Mouse (Mus musculus): ENCODE measurements around the gene Polr2f. TPM values are rescaled to one million over a fixed set of nuclear protein-coding genes. Genes with fewer than 3 reads are reported as not detected.

Gene Polr2f
- total RNA-seq, 2 experiments from 2014 or later: 100 to 103 TPM

DNA sequence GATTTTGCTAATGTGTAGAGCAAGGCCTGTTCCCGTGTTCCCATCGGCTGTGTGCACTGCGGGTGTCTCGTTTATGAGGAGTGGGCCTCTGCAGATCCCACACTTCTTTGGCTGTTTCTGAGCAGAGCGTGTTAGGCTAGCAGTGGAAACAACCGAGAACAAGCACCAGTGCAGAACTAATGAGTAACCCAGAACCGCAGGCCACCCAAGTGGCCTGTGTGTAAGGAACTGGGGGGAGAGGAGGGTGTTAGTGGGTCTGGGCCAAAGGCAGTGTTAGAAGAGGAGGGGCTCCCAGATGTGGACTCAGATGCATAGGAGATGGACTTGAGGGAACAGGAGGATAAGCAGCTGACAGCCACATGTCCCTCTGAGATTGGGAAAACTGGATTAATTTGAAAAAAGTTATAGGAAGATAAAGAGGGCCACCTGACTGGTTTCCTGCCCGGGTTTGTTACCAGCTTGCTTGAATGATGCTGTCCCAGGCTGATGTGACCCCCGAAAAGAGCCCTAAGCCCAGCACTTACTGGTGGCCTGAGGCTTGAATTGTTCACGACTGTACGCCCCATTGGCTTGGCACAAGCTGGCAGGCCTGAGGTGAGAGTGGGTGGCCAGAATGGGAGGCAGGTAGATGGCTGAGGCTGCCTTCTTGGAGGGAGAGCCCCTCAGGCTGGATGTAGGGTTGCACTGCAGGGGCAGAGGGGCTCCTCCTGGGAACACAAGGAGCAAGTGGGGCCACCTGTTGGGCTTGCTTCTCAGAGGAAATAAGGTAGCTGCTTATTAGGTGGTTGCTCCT lies 4.8 kb upstream of the Polr2f start:
- no peak for TF ChIP-seq CTCF (IDR thresholded peaks at IDR 0.05)
- DNase-seq (ENCODE audit: extremely low spot score in 1 of 2, low spot score in 2 of 2): no peak
- H3K4me3 ChIP-seq: no peak overlapping the region
- intact Hi-C loops (cut with DNase I): no loop called here
- H3K27ac ChIP-seq: no peak overlapping the region

DNA sequence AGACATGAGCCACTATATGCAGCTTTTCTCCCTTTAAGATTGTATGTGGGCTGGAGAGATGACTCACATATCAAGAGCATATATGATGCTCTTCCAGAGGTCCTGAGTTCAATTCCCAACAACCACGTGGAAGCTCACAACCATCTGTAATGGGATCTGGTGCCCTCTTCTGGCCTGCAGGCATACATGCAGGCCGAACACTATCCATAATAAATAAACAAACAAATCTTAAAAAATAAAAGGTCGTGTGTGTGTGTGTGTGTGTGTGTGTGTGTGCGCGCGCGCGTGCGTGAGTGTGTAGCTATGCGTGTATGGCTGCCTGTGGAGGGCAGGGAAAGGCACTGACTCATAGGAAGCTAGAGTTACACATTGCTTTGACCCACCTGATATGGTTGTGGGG lies 1.2 kb upstream of the Polr2f start:
- no peak overlapping the region for H3K27ac ChIP-seq
- DNase-seq (ENCODE audit: extremely low spot score in 1 of 2, low spot score in 2 of 2): no peak
- intact Hi-C loops (cut with DNase I): no loop called here
- H3K4me3 ChIP-seq: no peak overlapping the region
- TF ChIP-seq CTCF (IDR thresholded peaks at IDR 0.05): peak; percentile 49

DNA sequence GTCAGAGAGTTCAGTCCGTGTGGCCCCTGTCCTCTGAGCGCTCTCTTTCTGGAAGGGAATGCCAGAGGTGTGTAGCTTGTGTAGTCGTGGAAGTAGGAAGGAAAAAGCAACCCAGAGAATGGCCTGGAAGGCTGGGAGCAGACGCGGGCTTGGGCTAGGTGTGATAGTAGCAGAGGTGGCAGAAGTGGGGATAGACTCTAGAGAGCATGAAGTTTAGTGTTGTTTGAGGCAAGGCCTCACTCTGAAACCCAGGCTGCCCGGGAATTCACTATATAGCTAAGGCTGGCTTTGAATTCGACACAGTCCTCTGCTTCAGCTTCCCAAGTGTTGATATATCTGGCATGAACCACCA lies 733 bp downstream of the Polr2f start:
- H3K27ac ChIP-seq: peak overlapping the region; percentile 76
- peak overlapping the region; percentile 92 for H3K4me3 ChIP-seq
- intact Hi-C loops (cut with DNase I): no loop called here
- no peak for TF ChIP-seq CTCF (IDR thresholded peaks at IDR 0.05)
- no peak for DNase-seq (ENCODE audit: extremely low spot score in 1 of 2, low spot score in 2 of 2)

GRCm38 (mm10) chr15:79143316-79143715 lies 2.5 kb downstream of the Polr2f start:
- no peak overlapping the region for H3K27ac ChIP-seq
- no peak for TF ChIP-seq CTCF (IDR thresholded peaks at IDR 0.05)
- DNase-seq (ENCODE audit: extremely low spot score in 1 of 2, low spot score in 2 of 2): no peak
- no peak overlapping the region for H3K4me3 ChIP-seq
- intact Hi-C loops (cut with DNase I): no loop called here

DNA sequence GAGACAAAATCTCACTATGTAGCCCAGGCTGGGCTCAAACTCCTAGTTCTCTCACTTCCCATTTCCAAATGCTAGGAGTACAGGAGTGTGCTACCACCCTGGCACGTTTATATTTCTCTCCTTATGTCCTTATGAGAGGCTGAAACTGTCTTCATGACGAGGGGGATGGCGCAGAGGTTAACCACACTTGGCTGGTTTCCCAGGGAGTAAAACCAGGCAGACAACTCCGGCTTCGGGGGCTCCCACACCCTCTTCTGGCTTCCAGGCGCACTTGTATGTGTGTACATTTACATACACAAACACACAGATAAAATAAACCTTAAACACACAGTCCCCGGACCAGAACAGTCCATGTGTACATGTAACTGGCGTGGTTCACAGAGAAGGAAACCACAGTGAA lies 3.2 kb downstream of the Polr2f start:
- Histone ChIP-seq H3K27ac (no peak overlapping the region), H3K4me3 (no peak overlapping the region)
- intact Hi-C loops (cut with DNase I): no loop called here
- DNase-seq (ENCODE audit: extremely low spot score in 1 of 2, low spot score in 2 of 2): no peak
- no peak for TF ChIP-seq CTCF (IDR thresholded peaks at IDR 0.05)

- intact Hi-C loops (cut with DNase I): no loop called here
- TF ChIP-seq CTCF (IDR thresholded peaks at IDR 0.05): no peak
- DNase-seq (ENCODE audit: extremely low spot score in 1 of 2, low spot score in 2 of 2): no peak
- H3K4me3 ChIP-seq: no peak overlapping the region
- H3K27ac ChIP-seq: no peak overlapping the region
These were observed 4.7 kb downstream of the Polr2f start for GRCm38 (mm10) chr15:79145522-79145921.

DNA sequence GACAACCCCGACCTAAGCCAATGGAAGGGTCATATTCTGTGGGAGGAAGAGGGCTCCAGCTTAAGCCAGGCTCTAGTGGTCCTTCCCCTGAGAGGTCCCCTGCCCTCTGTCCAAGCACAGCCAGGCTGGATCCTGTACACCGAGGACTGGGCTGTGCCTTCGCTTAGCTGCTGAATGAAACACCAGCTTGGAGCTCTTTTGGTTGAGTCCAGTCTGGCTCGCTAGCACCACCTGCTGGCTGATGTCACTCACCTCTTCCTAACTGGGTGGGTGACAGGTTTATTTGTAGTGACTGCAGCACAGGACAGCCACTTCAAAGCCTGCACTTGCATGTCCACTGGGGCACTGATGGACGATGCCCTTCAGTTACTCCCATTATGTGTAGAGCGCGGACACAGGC lies 7.7 kb downstream of the Polr2f start:
- H3K27ac ChIP-seq: no peak overlapping the region
- intact Hi-C loops (cut with DNase I): loop anchor here (2.0 kb wide), 1 partner anchor 54 kb away; no protein-coding TSS in a partner anchor
- no peak overlapping the region for H3K4me3 ChIP-seq
- peak; percentile 71 to 78 for DNase-seq (ENCODE audit: extremely low spot score in 1 of 2, low spot score in 2 of 2)
- peak; percentile 89 for TF ChIP-seq CTCF (IDR thresholded peaks at IDR 0.05)

- no peak for DNase-seq (ENCODE audit: extremely low spot score in 1 of 2, low spot score in 2 of 2)
- intact Hi-C loops (cut with DNase I): no loop called here
- H3K4me3 ChIP-seq: no peak overlapping the region
These were observed 11.1 kb downstream of the Polr2f start for GRCm38 (mm10) chr15:79151881-79152280.

GRCm38 (mm10) chr15:79152709-79153108 lies 11.9 kb downstream of the Polr2f start:
- TF ChIP-seq CTCF (IDR thresholded peaks at IDR 0.05): no peak
- H3K4me3 ChIP-seq: no peak overlapping the region
- H3K27ac ChIP-seq: peak overlapping the region; percentile 61
- DNase-seq (ENCODE audit: extremely low spot score in 1 of 2, low spot score in 2 of 2): no peak
- intact Hi-C loops (cut with DNase I): no loop called here

More at GRCm38 (mm10) chr15:79151881-79152280, 11.1 kb downstream of the Polr2f start:
- TF ChIP-seq CTCF (IDR thresholded peaks at IDR 0.05): no peak
- peak overlapping the region; percentile 61 for H3K27ac ChIP-seq

DNA sequence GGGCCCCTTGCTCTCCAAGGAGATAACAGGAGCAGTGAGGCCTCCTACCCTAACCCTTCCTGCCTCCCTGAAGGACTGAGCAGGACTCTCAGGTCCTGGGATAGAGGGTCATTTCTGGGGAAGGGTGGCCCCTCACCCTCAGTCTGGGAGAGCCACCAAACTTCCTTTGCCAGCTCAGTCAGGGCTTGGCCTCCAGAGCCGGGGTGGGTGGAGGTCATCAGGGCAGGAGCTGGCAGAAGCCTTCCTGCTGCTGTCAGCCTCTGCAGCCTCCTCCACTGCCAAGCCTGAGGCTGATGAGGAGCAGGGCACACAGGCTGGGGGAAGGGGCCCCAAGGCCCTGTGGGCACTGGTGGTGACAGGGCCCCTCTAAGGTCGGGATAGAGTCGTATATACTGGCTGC lies 14.8 kb downstream of the Polr2f start:
- Histone ChIP-seq H3K4me3 (no peak overlapping the region), H3K27ac (no peak overlapping the region)
- TF ChIP-seq CTCF (IDR thresholded peaks at IDR 0.05): no peak
- DNase-seq (ENCODE audit: extremely low spot score in 1 of 2, low spot score in 2 of 2): no peak
- intact Hi-C loops (cut with DNase I): no loop called here

- Histone ChIP-seq H3K4me3 (peak overlapping the region; percentile 31), H3K27ac (peak overlapping the region; percentile 17; the same call in 1 of the 2 replicates)
- intact Hi-C loops (cut with DNase I): no loop called here
- no peak for DNase-seq (ENCODE audit: extremely low spot score in 1 of 2, low spot score in 2 of 2)
- TF ChIP-seq CTCF (IDR thresholded peaks at IDR 0.05): no peak
These were observed 21.5 kb downstream of the Polr2f start for GRCm38 (mm10) chr15:79162301-79162700.

GRCm38 (mm10) chr15:79162822-79163221 lies 22.0 kb downstream of the Polr2f start:
- TF ChIP-seq CTCF (IDR thresholded peaks at IDR 0.05): peak; percentile 29
- intact Hi-C loops (cut with DNase I): no loop called here
- no peak for DNase-seq (ENCODE audit: extremely low spot score in 1 of 2, low spot score in 2 of 2)
- H3K27ac ChIP-seq: peak overlapping the region; percentile 28; the same call in 1 of the 2 replicates
- H3K4me3 ChIP-seq: peak overlapping the region; percentile 31

DNA sequence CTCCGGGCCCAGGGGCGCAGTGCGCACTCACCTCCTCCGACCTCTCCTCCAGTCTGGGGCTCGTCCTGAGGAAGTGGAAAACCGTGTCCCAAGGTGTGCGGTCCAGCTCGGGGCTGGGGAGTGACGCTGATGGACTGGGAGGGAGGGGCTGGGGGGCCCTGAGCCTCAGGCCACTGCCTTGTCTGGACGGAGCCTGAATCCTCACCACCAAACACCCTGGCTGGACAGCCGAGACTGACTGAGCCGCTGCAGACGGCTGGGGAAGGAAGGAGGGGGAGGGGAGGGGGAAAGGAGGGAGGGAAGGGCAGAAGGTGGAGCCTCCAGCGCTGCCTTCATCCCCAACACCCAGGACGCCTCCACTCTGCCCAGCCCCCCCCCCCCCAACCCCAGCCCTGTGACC lies 23.4 kb downstream of the Polr2f start:
- H3K4me3 ChIP-seq: peak overlapping the region; percentile 31
- peak overlapping the region; percentile 36 for H3K27ac ChIP-seq
- intact Hi-C loops (cut with DNase I): no loop called here
- no peak for TF ChIP-seq CTCF (IDR thresholded peaks at IDR 0.05)
- DNase-seq (ENCODE audit: extremely low spot score in 1 of 2, low spot score in 2 of 2): no peak

Measured in left cerebral cortex, adult 2 months (tissue).